Mouse (Mus musculus) E14TG2a.4 (cell line): ENCODE data around the gene Fgd3.

Experiments used
- CTCF ChIP-seq: conservative IDR thresholded peaks from 2 replicates; pipeline ENCODE4 v1.5.1; 2014; ENCODE audit warnings: low read length
- POU5F1 ChIP-seq: IDR thresholded peaks from 2 replicates; pipeline ENCODE4 v1.6.1; 2014; ENCODE audit warnings: low read length, borderline replicate concordance

- no peak for TF ChIP-seq CTCF
- TF ChIP-seq POU5F1: no peak
Observed at GRCm38 (mm10) chr13:49306771-49307310, 13.3 kb downstream of the Fgd3 start.
